Mouse (Mus musculus): ENCODE measurements around the gene Dnah8.

Dnah8 gene

GRCm38 (mm10) chr17:30819134-30819533 is 195.0 kb downstream of the Dnah8 start:
- DNase-seq (ENCODE audit: low spot score in 2 of 2): no peak

GRCm38 (mm10) chr17:30821115-30821514 is 197.0 kb downstream of the Dnah8 start:
- no peak for DNase-seq (ENCODE audit: low spot score in 2 of 2)

GRCm38 (mm10) chr17:30824473-30824872 is 200.3 kb downstream of the Dnah8 start:
- DNase-seq (ENCODE audit: low spot score in 2 of 2): no peak

- no peak for DNase-seq (ENCODE audit: low spot score in 2 of 2)
Observed at GRCm38 (mm10) chr17:30825731-30826304, 201.7 kb downstream of the Dnah8 start.

- no peak for DNase-seq (ENCODE audit: low spot score in 2 of 2)
Observed at GRCm38 (mm10) chr17:30831170-30831569, 207.0 kb downstream of the Dnah8 start.

- DNase-seq (ENCODE audit: low spot score in 2 of 2): no peak
Observed at GRCm38 (mm10) chr17:30835419-30835818, 211.3 kb downstream of the Dnah8 start.

GRCm38 (mm10) chr17:30837031-30837430 is 212.9 kb downstream of the Dnah8 start:
- DNase-seq (ENCODE audit: low spot score in 2 of 2): no peak

- no peak for DNase-seq (ENCODE audit: low spot score in 2 of 2)
Observed at GRCm38 (mm10) chr17:30840046-30840445, 215.9 kb downstream of the Dnah8 start.

GRCm38 (mm10) chr17:30842312-30842711 is 218.2 kb downstream of the Dnah8 start:
- DNase-seq (ENCODE audit: low spot score in 2 of 2): no peak

GRCm38 (mm10) chr17:30844321-30844791 is 220.2 kb downstream of the Dnah8 start:
- no peak for DNase-seq (ENCODE audit: low spot score in 2 of 2)

GRCm38 (mm10) chr17:30847498-30847897 is 223.3 kb downstream of the Dnah8 start:
- no peak for DNase-seq (ENCODE audit: low spot score in 2 of 2)

GRCm38 (mm10) chr17:30848086-30848485 is 223.9 kb downstream of the Dnah8 start:
- DNase-seq (ENCODE audit: low spot score in 2 of 2): no peak

- no peak for DNase-seq (ENCODE audit: low spot score in 2 of 2)
Observed at GRCm38 (mm10) chr17:30848804-30849203, 224.7 kb downstream of the Dnah8 start.

- no peak for DNase-seq (ENCODE audit: low spot score in 2 of 2)
Observed at GRCm38 (mm10) chr17:30849813-30850212, 225.7 kb downstream of the Dnah8 start.

- DNase-seq (ENCODE audit: low spot score in 2 of 2): no peak
Observed at GRCm38 (mm10) chr17:30852345-30852744, 228.2 kb downstream of the Dnah8 start.

GRCm38 (mm10) chr17:30857347-30857746 is 233.2 kb downstream of the Dnah8 start:
- DNase-seq (ENCODE audit: low spot score in 2 of 2): no peak

GRCm38 (mm10) chr17:30858586-30859259 is 234.6 kb downstream of the Dnah8 start:
- DNase-seq (ENCODE audit: low spot score in 2 of 2): no peak

- no peak for DNase-seq (ENCODE audit: low spot score in 2 of 2)
Observed at GRCm38 (mm10) chr17:30859989-30860585, 235.9 kb downstream of the Dnah8 start.

- no peak for DNase-seq (ENCODE audit: low spot score in 2 of 2)
Observed at GRCm38 (mm10) chr17:30860606-30861005, 236.5 kb downstream of the Dnah8 start.

- DNase-seq (ENCODE audit: low spot score in 2 of 2): no peak
Observed at GRCm38 (mm10) chr17:30866281-30866680, 242.1 kb downstream of the Dnah8 start.

GRCm38 (mm10) chr17:30866966-30867365 is 242.8 kb downstream of the Dnah8 start:
- no peak for DNase-seq (ENCODE audit: low spot score in 2 of 2)

- DNase-seq (ENCODE audit: low spot score in 2 of 2): no peak
Observed at GRCm38 (mm10) chr17:30871040-30871439, 246.9 kb downstream of the Dnah8 start.

- no peak for DNase-seq (ENCODE audit: low spot score in 2 of 2)
Observed at GRCm38 (mm10) chr17:30874276-30874675, 250.1 kb downstream of the Dnah8 start.

Measured in urinary bladder, postnatal 4 days (tissue).